22 mouse cellular contexts compared by ENCODE assay signal in the genomic region with DNA sequence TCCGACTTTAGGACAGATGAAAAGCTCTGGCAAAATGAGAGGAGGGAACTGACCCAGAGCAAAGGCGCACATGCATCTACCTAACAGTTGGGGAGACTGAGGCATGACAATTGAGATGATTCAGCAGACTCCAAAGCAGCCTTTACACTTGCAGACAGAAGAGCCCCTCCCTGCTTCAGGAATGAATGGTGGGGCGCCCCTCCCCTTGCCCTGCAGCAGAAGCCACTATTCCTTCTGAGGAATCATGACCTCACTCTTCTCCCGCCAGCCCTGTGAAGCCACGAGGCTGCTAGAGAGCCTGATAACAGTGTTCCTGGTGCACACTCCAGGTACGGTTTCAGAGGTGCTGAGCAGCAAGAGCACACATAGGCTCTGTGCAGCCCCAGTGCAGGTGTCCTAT. TPM values are rescaled to one million over a fixed set of nuclear protein-coding genes. Genes with fewer than 3 reads are reported as not detected.
"Had no signal": no experiment of that assay in that cellular context is flagged by ENCODE, and none has a peak within 500 bp of the region (broad histone marks: within the 10 kb centered on the region; RNA-seq: fewer than 3 reads in every experiment).

No protein-coding gene starts in this region.

- H3K9ac ChIP-seq: liver, embryonic 13.5 days; midbrain, embryonic 12.5 days; midbrain, embryonic 15.5 days; neural tube, embryonic 13.5 days had no signal

- H3K4me1 ChIP-seq: liver, embryonic 13.5 days had no signal

- H3K27ac ChIP-seq: left cerebral cortex, adult 2 months; liver, embryonic 13.5 days; stomach, postnatal 0 days had no signal

- H3K4me3 ChIP-seq: left cerebral cortex, adult 2 months; liver, embryonic 13.5 days; midbrain, embryonic 12.5 days; midbrain, embryonic 15.5 days; myocyte; neural tube, embryonic 13.5 days had no signal

- H3K4me2 ChIP-seq: liver, embryonic 13.5 days; midbrain, embryonic 12.5 days; midbrain, embryonic 15.5 days; neural tube, embryonic 13.5 days had no signal

- DNase-seq: kidney, adult 18-20 months; kidney, adult 9 months; kidney, postnatal 14 days; layer of hippocampus, postnatal 36 days; liver, embryonic 13.5 days; lung, adult 2 months; lung, postnatal 14 days; lung, postnatal 4 days; right cerebral cortex, postnatal 4 days; thymus, adult 2 months; thymus, postnatal 14 days; thymus, postnatal 4 days had no signal

- H3K27me3 ChIP-seq: liver, embryonic 13.5 days; midbrain, embryonic 12.5 days; midbrain, embryonic 15.5 days; neural tube, embryonic 13.5 days had no signal

- ATAC-seq: midbrain, embryonic 15.5 days had no signal

- H3K36me3 ChIP-seq: liver, embryonic 13.5 days had no signal

- H3K9me3 ChIP-seq: liver, embryonic 13.5 days; midbrain, embryonic 12.5 days; midbrain, embryonic 15.5 days; neural tube, embryonic 13.5 days had no signal

RNA-seq across cellular contexts. Expression of a gene that starts 15.6 kb away (rescaled TPM):
- total RNA-seq: megakaryocyte progenitor cell, adult 5-6 weeks; megakaryocyte-erythroid progenitor cell, adult 5-6 weeks; monocyte, adult 5-6 weeks; neutrophil, adult 5-6 weeks had no signal
